Mouse (Mus musculus): ENCODE data around the gene Anxa3.

Gene Anxa3

DNA sequence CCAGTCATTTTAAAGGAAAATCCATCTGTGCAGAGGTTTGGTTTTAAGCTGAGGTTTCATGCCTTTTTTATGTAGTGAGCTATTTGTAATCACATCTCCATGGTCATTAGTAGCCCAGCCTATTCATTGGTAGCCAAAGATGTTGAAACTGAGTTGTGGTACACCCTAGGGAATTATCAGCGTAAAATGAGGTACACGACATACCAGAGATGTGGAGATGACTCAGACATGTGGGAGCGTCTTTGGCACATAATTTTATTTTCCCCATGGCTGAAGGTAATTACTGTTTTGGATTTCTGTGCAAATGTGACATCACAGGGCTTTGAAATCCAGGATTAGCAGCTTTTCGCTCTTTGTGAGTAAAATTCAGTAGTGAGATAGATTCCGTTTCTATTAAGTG lies 41.2 kb downstream of the Anxa3 start:
- peak; percentile 49 for DNase-seq (ENCODE audit: extremely low read depth, insufficient read length, low spot score)

DNA sequence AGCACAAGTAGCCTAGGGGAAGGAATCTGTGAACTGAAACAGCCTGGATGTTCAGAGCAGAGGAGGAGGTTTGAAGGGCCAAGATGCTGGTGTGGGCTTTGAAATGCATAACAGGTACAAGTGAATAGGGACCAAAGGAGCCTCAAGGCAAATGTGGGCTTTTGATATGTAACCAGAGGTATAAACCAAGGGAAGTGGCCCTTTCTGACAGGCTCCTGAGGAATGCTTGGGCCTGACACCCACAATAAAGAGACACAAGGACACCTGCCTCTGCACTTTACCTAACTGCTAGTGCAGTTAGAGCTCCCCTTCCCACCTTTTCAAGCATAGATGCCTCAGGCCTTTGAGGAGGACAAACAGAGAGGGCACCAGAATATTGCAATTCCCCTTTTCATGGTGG lies 54.8 kb downstream of the Anxa3 start:
- no peak for DNase-seq (ENCODE audit: extremely low read depth, insufficient read length, low spot score)

DNA sequence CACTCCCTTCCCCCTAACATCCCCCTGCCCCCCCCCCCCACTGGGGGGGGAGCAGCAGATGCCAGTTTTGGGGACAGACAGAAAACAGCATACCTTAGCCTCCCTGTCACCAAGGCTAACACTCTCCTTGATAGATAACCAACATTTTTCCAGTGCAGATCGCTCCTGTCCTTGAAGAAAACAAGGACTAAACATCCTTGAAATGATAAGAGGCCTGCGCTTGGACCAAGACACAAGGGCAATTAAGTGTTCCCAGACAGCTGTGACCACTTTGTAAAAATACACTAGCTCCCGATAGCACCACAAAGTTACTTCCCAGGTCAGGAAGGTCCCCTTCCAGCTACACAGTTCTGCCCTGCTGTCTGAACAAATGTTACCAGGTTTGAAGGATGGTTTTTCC lies 55.2 kb downstream of the Anxa3 start:
- no peak for DNase-seq (ENCODE audit: extremely low read depth, insufficient read length, low spot score)

DNA sequence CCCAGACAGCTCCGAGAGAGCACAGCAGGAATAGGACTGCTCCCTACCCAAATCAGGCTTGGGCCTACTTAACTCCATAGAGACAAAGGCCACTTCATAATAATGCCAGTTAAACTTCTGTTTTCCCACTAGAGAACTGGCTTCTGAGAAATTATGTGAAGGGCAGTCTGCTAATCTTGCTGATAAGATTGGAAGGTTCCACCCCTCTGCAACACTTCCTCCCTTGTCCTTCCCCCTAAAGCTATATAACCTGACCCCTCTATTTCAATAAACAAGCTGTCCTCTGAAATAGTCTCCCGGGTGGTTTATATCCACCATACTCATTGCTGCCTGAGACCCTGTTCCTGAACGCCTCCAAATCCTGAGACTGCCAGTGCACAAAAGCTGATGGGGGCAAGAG lies 56.1 kb downstream of the Anxa3 start:
- DNase-seq (ENCODE audit: extremely low read depth, insufficient read length, low spot score): no peak

DNA sequence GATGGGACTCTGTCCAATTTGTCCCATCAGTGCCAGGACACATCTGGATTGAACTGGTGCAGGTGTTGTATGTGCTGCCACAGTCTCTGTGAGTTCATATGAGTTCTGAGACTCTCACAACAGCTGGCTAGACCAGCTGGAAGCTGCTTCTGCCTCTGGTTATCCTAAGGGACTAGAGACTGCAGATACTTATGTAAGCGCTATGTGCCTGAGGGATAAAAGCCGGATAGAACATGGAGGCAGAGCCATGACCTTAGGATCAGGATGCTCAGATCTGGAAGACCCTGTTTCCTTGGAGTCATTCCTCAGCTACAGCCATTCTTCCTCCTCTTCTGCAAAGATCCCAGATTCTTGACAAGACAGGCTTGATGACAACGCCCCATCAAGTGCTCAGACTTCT lies 60.3 kb downstream of the Anxa3 start:
- no peak for DNase-seq (ENCODE audit: extremely low read depth, insufficient read length, low spot score)

DNA sequence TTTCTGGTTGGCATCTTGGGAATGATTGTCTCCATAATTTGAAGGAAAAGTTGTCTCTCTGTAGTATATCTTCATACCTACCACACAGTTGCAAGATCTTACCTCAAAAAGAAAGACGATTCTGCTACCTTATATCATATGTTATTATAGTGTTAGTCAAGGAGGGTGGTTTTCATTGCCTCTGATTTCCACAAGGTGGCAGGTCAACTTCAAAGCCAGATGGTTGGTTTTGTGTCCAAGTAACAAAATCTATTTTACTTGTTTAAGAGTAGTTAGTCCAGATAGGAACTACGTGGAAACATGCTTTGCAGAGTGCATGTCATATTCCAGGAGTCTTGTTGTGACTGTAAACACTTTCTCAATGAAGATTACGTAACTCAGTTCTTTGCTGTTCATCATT lies 61.2 kb downstream of the Anxa3 start:
- no peak for DNase-seq (ENCODE audit: extremely low read depth, insufficient read length, low spot score)

DNA sequence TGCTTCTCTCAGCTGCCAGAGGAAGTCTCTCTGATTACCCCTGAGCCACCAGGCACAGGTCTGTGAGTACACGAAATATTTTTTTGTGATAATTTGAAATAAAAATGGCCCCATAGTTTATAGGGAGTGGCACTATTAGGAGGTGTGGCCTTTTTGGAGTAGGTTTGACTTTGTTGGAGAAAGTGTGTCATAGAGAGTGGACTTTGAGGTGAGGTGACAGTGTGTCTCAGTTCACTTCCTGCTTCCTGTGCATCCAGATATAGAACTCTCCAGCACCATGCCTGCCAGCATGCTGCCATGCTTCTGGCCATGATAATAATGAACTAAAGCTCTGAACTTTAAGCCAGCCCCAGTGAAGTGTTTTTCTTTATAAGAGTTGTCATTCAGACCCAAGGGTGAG lies 66.8 kb downstream of the Anxa3 start:
- no peak for DNase-seq (ENCODE audit: extremely low read depth, insufficient read length, low spot score)

DNA sequence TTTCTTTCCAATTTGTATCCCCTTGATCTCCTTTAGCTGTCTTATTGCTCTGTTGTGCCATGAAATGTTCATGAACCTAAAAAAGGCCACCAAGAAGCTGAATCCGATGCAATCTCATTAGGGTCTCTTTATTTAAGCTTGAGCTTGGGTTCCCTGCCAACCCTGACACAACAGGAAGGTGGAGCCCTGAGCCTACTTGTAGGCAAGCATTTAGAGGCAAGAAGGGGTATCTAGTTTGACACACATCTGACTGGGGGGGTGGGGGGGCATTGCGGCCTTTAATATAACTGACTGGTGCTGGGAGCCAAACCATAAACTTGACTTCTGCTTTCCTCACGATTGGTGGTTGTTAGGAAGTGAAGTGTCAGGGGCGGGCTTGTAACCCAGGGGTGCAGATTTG lies 74.0 kb downstream of the Anxa3 start:
- DNase-seq (ENCODE audit: extremely low read depth, insufficient read length, low spot score): no peak

DNA sequence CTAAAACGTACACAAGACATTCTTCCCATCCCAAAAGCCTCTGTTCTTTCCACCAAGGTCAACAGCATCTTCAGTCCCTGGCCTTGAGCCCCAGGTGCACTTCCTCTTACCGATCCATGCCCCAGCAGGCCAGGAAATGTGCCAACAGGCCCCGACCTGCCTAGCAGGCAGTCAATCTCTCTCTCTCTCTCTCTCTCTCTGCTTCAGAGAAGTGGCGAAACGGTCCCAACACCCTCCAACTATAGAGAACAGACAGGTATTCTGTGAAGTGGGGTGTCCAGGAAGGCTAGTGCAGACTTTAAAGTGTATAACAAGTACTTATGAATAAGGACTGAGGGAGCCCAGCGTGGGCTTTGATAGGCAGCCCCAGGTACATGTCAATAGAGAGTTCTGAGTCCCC lies 75.8 kb downstream of the Anxa3 start:
- no peak for DNase-seq (ENCODE audit: extremely low read depth, insufficient read length, low spot score)

DNA sequence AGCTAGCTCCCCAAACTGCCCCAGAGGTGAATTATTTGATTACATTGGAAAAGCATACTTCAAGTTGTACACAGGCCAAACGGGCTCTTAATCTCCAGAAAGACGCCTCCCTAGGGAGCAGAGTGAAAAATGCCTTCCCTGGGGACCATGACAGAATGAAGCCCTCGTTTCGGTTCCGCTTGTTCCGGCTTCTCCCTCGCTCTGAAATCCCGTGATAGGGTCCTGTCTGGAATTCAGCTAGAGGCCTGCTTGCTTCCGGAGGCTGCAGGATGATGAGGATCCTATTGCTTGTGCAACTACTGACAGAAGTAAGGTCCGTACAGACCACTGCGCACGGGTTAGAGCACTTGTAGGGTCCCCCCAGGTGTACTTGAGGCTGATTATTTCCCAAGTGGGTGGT lies 77.9 kb downstream of the Anxa3 start:
- DNase-seq (ENCODE audit: extremely low read depth, insufficient read length, low spot score): no peak

DNA sequence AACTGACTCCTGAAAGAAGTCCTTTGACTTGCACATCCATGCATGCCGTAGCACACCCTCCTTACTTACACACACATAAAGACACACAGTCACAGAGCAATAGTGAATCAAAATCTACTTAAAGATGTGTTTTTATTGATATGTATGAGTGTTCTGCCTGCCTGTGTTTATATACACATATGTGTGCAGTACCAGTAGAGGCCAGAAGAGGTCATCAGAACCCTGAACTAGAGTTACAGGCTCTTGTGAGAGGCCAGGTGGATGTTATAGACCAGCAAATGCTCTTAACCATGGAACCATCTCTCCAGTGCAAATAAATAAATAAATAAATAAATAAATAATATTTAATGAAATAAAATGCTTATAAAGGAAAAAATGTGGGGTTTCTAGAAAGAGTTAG lies 85.0 kb downstream of the Anxa3 start:
- DNase-seq (ENCODE audit: extremely low read depth, insufficient read length, low spot score): no peak

DNA sequence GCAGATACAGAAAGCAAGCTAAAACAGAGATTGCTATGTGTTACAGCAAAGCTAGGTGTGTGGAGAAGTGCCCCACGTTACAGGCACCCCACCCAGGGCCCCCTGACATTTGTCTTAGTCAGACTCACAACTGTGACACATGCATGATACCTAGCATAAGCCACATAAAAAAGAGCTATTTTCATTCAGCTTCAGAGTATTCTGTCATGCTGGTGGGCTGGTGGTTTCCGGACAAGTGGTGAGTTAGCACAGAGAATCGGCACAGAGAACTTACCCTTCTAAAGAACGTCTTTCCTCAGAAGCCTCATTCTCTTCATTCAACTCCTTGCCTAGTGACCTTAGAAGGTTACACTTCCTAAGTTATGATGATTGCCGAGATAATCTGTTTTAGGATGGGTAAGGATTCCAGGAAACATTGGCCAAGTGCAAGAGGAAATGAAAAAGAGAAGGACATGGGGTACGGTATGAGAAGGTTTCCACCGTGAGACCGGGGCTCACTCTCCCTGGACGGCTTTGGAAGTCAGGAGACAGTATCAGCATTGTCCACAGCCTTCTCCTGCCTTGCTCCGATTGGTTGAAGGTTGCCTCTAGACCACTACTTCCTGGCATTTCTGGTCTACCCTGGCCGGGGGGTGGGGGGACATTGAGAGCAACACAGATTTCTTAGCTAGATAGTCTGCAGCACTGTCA lies 85.9 kb downstream of the Anxa3 start:
- DNase-seq (ENCODE audit: extremely low read depth, insufficient read length, low spot score): no peak

DNA sequence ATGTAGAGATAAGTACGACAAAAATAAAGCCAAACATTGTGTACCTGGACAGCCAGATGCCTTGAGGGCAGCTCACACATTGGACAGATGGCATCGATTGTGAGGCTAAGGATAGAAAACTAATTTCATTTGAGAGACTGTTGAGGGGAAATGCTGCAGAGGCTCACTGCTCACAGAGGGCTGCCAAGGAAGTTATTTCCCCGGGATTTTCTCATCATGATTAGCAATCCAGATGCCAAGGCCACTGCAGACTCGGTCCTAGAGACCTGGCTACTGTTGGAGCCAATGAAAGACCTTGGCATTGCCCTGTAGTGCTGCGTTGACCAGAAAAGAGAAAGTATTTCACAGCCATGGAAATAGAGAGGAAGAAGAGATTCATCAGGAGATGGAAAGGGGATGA lies 87.1 kb downstream of the Anxa3 start:
- no peak for DNase-seq (ENCODE audit: extremely low read depth, insufficient read length, low spot score)

DNA sequence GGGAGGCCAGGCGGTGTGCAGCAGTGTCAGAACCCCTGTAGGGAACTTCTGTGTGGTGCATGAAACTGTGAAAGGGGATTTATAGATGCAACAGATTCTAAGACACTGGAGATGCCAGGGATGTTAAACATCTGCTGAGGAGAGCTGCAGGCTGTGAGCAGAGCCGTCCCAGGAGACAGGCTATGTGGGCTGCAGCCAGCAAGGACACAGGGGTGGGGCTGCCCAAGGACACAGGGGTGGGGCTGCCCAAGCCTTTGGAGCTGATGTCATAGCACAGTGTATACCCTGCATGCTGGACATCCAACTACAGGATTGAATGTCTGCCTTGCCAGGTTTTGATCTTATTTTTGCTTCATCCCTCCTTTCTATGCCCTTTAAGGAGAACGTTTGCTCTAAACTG lies 88.0 kb downstream of the Anxa3 start:
- DNase-seq (ENCODE audit: extremely low read depth, insufficient read length, low spot score): peak; percentile 31

DNA sequence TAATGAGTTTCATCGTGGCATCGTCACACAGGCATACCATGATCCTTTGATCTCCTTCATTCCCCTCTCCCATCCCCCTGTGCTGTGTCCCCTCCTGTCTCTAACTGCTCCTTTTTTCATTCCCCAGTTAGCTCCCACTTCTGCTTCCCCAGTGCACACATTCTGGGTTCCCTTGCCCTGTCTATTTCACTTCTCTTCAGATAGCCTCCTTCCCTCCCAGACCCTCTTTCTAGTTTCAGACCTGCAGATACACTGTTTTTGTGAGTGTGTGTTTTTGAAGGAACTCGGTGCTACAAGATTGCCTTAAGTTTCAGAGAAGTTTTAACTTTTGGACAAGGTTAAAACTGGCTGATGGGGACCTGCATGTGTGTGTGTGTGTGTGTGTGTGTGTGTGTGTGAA lies 88.5 kb downstream of the Anxa3 start:
- DNase-seq (ENCODE audit: extremely low read depth, insufficient read length, low spot score): no peak

DNA sequence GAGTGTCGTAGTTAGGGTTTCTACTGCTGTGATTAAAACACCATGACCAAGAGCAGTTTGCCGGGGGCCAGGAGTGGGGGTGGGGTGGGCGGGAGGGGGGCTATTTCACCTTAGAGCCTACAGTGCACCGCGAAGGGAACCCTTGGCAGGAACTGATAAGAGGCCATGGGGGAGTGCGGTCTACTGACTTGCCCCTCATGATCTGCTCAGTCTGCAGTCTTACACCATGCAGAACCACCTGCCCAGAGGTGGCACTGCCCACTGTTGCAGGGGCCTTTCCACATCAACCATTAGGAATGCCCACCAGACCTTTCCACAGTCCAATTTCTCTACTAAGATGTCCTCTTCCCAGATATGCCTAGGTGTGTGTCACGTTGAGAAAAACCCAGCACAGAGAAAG lies 92.1 kb downstream of the Anxa3 start:
- DNase-seq (ENCODE audit: extremely low read depth, insufficient read length, low spot score): no peak

DNA sequence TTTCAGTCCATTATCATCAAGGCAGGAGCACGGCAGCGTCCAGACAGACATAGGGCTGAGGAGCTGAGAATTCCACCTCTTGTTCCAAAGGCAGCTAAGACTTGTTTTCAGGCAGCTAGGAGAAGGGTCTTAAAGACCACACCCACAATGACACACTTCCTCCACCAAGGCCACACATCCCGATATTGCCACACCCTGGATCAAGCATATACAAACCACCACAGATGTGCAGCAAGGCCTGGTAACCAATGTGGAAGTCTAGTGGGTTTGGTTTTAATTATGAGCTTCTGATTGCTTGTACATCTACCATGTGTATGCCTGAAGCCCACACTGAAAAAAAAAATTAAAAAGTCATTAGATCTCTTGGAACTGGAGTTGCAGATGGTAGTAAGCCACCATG lies 95.3 kb downstream of the Anxa3 start:
- no peak for DNase-seq (ENCODE audit: extremely low read depth, insufficient read length, low spot score)

DNA sequence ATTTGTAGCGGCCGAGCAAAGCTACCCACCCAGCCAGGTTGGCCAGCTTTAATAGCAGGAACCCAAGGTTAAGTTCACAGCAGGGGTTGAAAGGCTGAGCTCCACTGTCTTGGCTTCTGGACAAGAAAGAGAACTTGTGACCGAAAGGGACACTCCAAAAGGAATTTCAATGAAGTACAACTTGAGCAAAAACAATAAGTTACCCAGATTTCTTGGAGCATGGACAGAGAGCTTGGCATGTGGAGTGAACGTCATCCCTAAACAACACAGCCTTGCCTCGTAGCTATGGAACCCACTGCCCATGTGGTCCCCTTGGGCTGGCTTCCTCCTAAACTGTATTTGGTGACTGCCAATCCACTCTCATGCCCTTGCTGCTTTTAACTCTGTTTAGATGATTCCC lies 97.2 kb downstream of the Anxa3 start:
- DNase-seq (ENCODE audit: extremely low read depth, insufficient read length, low spot score): no peak

Measured in 3134 (cell line).